10 mouse cellular contexts compared by ENCODE assay signal in the genomic region with DNA sequence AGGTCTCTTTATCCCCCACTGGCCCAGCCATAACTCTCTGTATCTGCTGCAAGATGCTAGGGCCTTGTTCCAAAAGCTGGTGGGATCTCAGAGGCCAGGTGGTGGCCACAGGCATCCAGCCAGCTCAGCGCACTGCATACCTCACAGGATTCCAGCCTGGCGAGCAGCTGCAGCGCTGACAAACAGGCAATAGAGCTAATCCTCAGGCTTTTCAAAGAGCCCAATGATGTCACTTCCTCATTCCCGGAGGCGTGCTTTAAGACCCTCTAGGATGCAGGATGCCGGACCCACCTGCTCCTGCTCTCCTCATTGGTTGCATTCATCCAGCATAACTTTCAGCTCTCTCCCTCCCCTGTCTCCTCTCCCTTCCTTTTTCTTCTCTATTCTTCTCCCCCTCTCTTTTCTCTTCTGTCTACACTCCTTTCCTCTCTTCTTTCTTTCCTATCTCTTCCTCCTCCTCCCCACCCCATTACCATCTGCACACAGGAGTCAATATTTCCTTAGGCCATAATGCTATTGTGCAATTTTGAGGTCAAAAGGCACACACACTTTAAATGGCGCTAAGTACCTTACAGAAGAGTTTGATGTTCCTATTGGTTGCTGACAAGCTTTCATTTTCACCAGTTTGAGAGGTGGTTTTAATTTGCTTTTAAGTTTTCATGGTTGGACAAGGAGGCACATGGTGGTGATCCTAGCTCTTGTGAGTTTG. TPM values are rescaled to one million over a fixed set of nuclear protein-coding genes. Genes with fewer than 3 reads are reported as not detected.
DNase-seq lines count a peak whose midpoint lies in the region; ATAC-seq lines count a peak whose summit lies in the region.
"Had no signal": no experiment of that assay in that cellular context is flagged by ENCODE, and none has a peak within 500 bp of the region (broad histone marks: within the 10 kb centered on the region; RNA-seq: fewer than 3 reads in every experiment).

No protein-coding gene starts in this region.

- peak; percentile 34 for ATAC-seq in common myeloid progenitor, adult 5-6 weeks (replicated peaks; ENCODE audit: low read depth, poor library complexity, severe bottlenecking)
- ATAC-seq in intestine, embryonic 16.5 days, result peak; percentile 65
- ATAC-seq in activated CD4-positive, CD25-positive, alpha-beta regulatory T cell, adult 4 months, result no peak

- H3K4me1 ChIP-seq in intestine, embryonic 16.5 days (ENCODE audit: control insufficient read depth, insufficient read depth, low read length), result peaks cover 13% of the 10 kb centered on the region; the same call in 1 of the 2 replicates

- peak; percentile 27 to 36 for DNase-seq in right cerebral cortex, postnatal 10 days (ENCODE audit: low spot score in 2 of 2)
- no peak for DNase-seq in right cerebral cortex, adult 2 months (ENCODE audit: low spot score in 2 of 2)
- peak; percentile 28 for DNase-seq in yolk sac, embryonic 10.5 days (ENCODE audit: low spot score)
- DNase-seq in left cerebral cortex, postnatal 36 days (ENCODE audit: low spot score in 2 of 2), result no peak
- no peak for DNase-seq in layer of hippocampus, adult 11-12 months (ENCODE audit: low spot score)
- DNase-seq: thymus, adult 18-20 months had no signal

- no peaks in the 10 kb centered on the region for H3K36me3 ChIP-seq in intestine, embryonic 16.5 days (ENCODE audit: control insufficient read depth, insufficient read depth, low read length)

- no peaks in the 10 kb centered on the region for H3K27me3 ChIP-seq in intestine, embryonic 16.5 days (replicated peaks; ENCODE audit: control insufficient read depth, insufficient read depth, low read length)

- intact Hi-C loops in left cerebral cortex, postnatal 36 days (cut with DNase I), result no loop called here

- 31% methylated on average over 7 of the region's 7 CpGs for WGBS in intestine, embryonic 16.5 days

- H3K9me3 ChIP-seq in intestine, embryonic 16.5 days (ENCODE audit: control insufficient read depth, low read length), result no peaks in the 10 kb centered on the region

- no peak overlapping the region for H3K4me3 ChIP-seq in intestine, embryonic 16.5 days (ENCODE audit: low read length)

- H3K9ac ChIP-seq in intestine, embryonic 16.5 days (ENCODE audit: low read depth, low read length), result no peak overlapping the region
- H3K9ac ChIP-seq: liver, embryonic 14.5 days had no signal

- H3K27ac ChIP-seq in intestine, embryonic 16.5 days (ENCODE audit: low read length), result 0 out of 2 replicates have a peak overlapping the region, but pooled peaks have one; percentile 21
- H3K27ac ChIP-seq: liver, embryonic 14.5 days had no signal

- 0 out of 2 replicates have a peak overlapping the region, but pooled peaks have one; percentile 13 for H3K4me2 ChIP-seq in intestine, embryonic 16.5 days (ENCODE audit: low read depth, low read length)

RNA-seq across cellular contexts. Expression of a gene that starts 30.6 kb away (rescaled TPM):
- 567 and 716 TPM in 2 replicates for total RNA-seq in common myeloid progenitor, adult 5-6 weeks (2017)
- polyA plus RNA-seq in intestine, embryonic 16.5 days (2015; fragmentation: Nextera tagmentation; extraction: Ambion mirVana), result 1,797 and 1,804 TPM in 2 replicates
- 1,000 to 10,000 TPM; 4,284 to 5,100 TPM for polyA plus RNA-seq in activated CD4-positive, CD25-positive, alpha-beta regulatory T cell, adult 4 months (2017; shearing (Covaris generic))
- total RNA-seq in left cerebral cortex, postnatal 36 days (2021), result 100 to 1,000 TPM; 504 to 568 TPM

Comparison
In these comparisons a context has a peak if more than half of its experiments do, and no peak if none do; other contexts are left out.
1. DNase-seq: peak in right cerebral cortex, postnatal 10 days (2 of 2) and yolk sac, embryonic 10.5 days (single experiment); none in right cerebral cortex, adult 2 months (0 of 2), left cerebral cortex, postnatal 36 days (0 of 2) and layer of hippocampus, adult 11-12 months (single experiment).